Mouse (Mus musculus) CH12.LX (cell line): Measurements from ENCODE around the gene Txnrd1. TPM values are rescaled to one million over a fixed set of nuclear protein-coding genes. Genes with fewer than 3 reads are reported as not detected.

Experiments used
- DNase-seq: peaks from one replicate; pipeline ENCODE4 v3.0.0-alpha.2; 2013; ENCODE audit errors: extremely low read depth
- H3K27ac ChIP-seq: 2 replicates; pipeline ENCODE4 v1.5.1; 2012; ENCODE audit warnings: low read depth, mild to moderate bottlenecking, control low read depth, moderate library complexity; ENCODE audit not compliant: insufficient read depth
- H3K27me3 ChIP-seq: replicated peaks from 2 replicates; pipeline ENCODE3; 2012; ENCODE audit warnings: inconsistent platforms
- H3K36me3 ChIP-seq, 2 experiments: replicated peaks in 1 of 2; 2 replicates each; pipeline versions ENCODE3 to v1.6.1; 2012; ENCODE audit warnings: inconsistent platforms in 1 of 2, low read length in 1 of 2, mild to moderate bottlenecking in 1 of 2, mixed read lengths in 1 of 2, moderate library complexity in 1 of 2; ENCODE audit not compliant: control insufficient read depth in 1 of 2, insufficient read depth in 1 of 2
- H3K4me1 ChIP-seq, 2 experiments: 2 replicates each; pipeline ENCODE4 v1.6.1; 2012; ENCODE audit warnings: inconsistent platforms in 1 of 2, moderate library complexity in 1 of 2; ENCODE audit not compliant: insufficient read depth in 2 of 2, control insufficient read depth in 1 of 2
- H3K4me2 ChIP-seq: 2 replicates; pipeline ENCODE4 v1.6.1; 2012; ENCODE audit warnings: low read depth, mild to moderate bottlenecking, control low read depth; ENCODE audit not compliant: poor library complexity, insufficient read depth, severe bottlenecking
- H3K4me3 ChIP-seq, 3 experiments: fragments of 150-350 bp in 1 of 3; sonication (generic) in 1 of 3; replicated peaks in 1 of 3; 2 replicates each; pipeline versions ENCODE3 to v1.5.1; 2011 to 2012; ENCODE audit warnings: low read depth in 2 of 3, low read length in 2 of 3, mild to moderate bottlenecking in 2 of 3, moderate library complexity in 2 of 3, control low read depth in 1 of 3, improper control_type of control experiment in 1 of 3, inconsistent platforms in 1 of 3, mixed read lengths in 1 of 3; ENCODE audit not compliant: poor library complexity in 1 of 3
- H3K79me2 ChIP-seq: replicated peaks from 2 replicates; pipeline ENCODE4 v1.6.1; 2012; ENCODE audit warnings: mild to moderate bottlenecking, moderate library complexity; ENCODE audit not compliant: control insufficient read depth, poor library complexity, insufficient read depth, severe bottlenecking; ENCODE audit errors: extremely low read depth
- H3K9ac ChIP-seq: 2 replicates; pipeline ENCODE4 v1.6.1; 2012; ENCODE audit warnings: low read depth, mild to moderate bottlenecking, control low read depth, moderate library complexity; ENCODE audit not compliant: insufficient read depth
- H3K9me3 ChIP-seq: replicated peaks from 2 replicates; pipeline ENCODE3; 2012; ENCODE audit warnings: low read length, inconsistent platforms, mixed read lengths
- BHLHE40 ChIP-seq: IDR thresholded peaks from 2 replicates; pipeline ENCODE4 v1.6.1; 2011; ENCODE audit warnings: mild to moderate bottlenecking, low read depth, low read length, improper control_type of control experiment
- CHD2 ChIP-seq: IDR thresholded peaks from 2 replicates; pipeline ENCODE4 v1.6.1; 2011; ENCODE audit warnings: low read length, improper control_type of control experiment
- CTCF ChIP-seq, 2 experiments: IDR thresholded peaks in 1 of 2; conservative IDR thresholded peaks in 1 of 2; 2 replicates each; pipeline ENCODE4 v1.5.1; 2011 to 2012; ENCODE audit warnings: low read depth in 2 of 2, low read length in 2 of 2, improper control_type of control experiment in 1 of 2, inconsistent platforms in 1 of 2, mild to moderate bottlenecking in 1 of 2, moderate library complexity in 1 of 2
- E2F4 ChIP-seq: IDR thresholded peaks from 2 replicates; pipeline ENCODE4 v1.6.1; 2011; ENCODE audit warnings: low read depth, low read length, improper control_type of control experiment; ENCODE audit not compliant: insufficient replicate concordance
- EP300 ChIP-seq: IDR thresholded peaks from 2 replicates; pipeline ENCODE4 v1.6.1; 2011; ENCODE audit warnings: low read length, improper control_type of control experiment
- ETS1 ChIP-seq: conservative IDR thresholded peaks from 2 replicates; pipeline ENCODE4 v1.6.1; 2012; ENCODE audit warnings: low read depth, mild to moderate bottlenecking, inconsistent platforms, low read length, improper control_type of control experiment, moderate library complexity
- GABPA ChIP-seq: IDR thresholded peaks from 2 replicates; pipeline ENCODE4 v1.6.1; 2012; ENCODE audit warnings: low read depth, low read length, improper control_type of control experiment, inconsistent platforms; ENCODE audit not compliant: insufficient replicate concordance
- IRF4 ChIP-seq: IDR thresholded peaks from 2 replicates; pipeline ENCODE4 v1.6.1; 2014; ENCODE audit warnings: low read depth, mild to moderate bottlenecking, inconsistent platforms, low read length, improper control_type of control experiment
- MAFK ChIP-seq: IDR thresholded peaks from 2 replicates; pipeline ENCODE4 v1.6.1; 2011; ENCODE audit warnings: low read length, improper control_type of control experiment; ENCODE audit not compliant: insufficient replicate concordance
- MAX ChIP-seq: IDR thresholded peaks from 2 replicates; pipeline ENCODE4 v1.6.1; 2011; ENCODE audit warnings: low read length, improper control_type of control experiment
- MAZ ChIP-seq: IDR thresholded peaks from 2 replicates; pipeline ENCODE4 v1.6.1; 2012; ENCODE audit warnings: low read depth, mild to moderate bottlenecking, inconsistent platforms, low read length, improper control_type of control experiment, moderate library complexity
- MEF2A ChIP-seq: IDR thresholded peaks from 2 replicates; pipeline ENCODE4 v1.6.1; 2014; ENCODE audit warnings: low read depth, mild to moderate bottlenecking, inconsistent platforms, low read length, improper control_type of control experiment, borderline replicate concordance
- MXI1 ChIP-seq: IDR thresholded peaks from 2 replicates; pipeline ENCODE4 v1.6.1; 2011; ENCODE audit warnings: mild to moderate bottlenecking, low read depth, low read length, improper control_type of control experiment
- NRF1 ChIP-seq: IDR thresholded peaks from 2 replicates; pipeline ENCODE4 v1.6.1; 2014; ENCODE audit warnings: low read depth, mild to moderate bottlenecking, inconsistent platforms, low read length, improper control_type of control experiment, moderate library complexity
- PAX5 ChIP-seq: IDR thresholded peaks from 2 replicates; pipeline ENCODE4 v1.6.1; 2012; ENCODE audit warnings: low read length, inconsistent platforms, mixed read lengths
- POLR2A ChIP-seq: IDR thresholded peaks from 2 replicates; pipeline ENCODE4 v1.6.1; 2011; ENCODE audit warnings: low read depth, mild to moderate bottlenecking, improper control_type of control experiment, low read length
- RAD21 ChIP-seq: IDR thresholded peaks from 2 replicates; pipeline ENCODE4 v1.6.1; 2011; ENCODE audit warnings: low read depth, mild to moderate bottlenecking, low read length, improper control_type of control experiment, moderate library complexity
- RCOR1 ChIP-seq: conservative IDR thresholded peaks from 2 replicates; pipeline ENCODE4 v1.6.1; 2012; ENCODE audit warnings: low read depth, mild to moderate bottlenecking, inconsistent platforms, low read length, improper control_type of control experiment
- SMC3 ChIP-seq: IDR thresholded peaks from 2 replicates; pipeline ENCODE4 v1.6.1; 2011; ENCODE audit warnings: low read depth, low read length, improper control_type of control experiment
- TBP ChIP-seq: conservative IDR thresholded peaks from 2 replicates; pipeline ENCODE4 v1.6.1; 2011; ENCODE audit warnings: low read depth, low read length, improper control_type of control experiment
- TCF12 ChIP-seq: IDR thresholded peaks from 2 replicates; pipeline ENCODE4 v1.6.1; 2014; ENCODE audit warnings: low read depth, mild to moderate bottlenecking, inconsistent platforms, low read length, improper control_type of control experiment
- UBTF ChIP-seq: IDR thresholded peaks from 2 replicates; pipeline ENCODE4 v1.6.1; 2012; ENCODE audit warnings: low read depth, mild to moderate bottlenecking, inconsistent platforms, low read length, improper control_type of control experiment, moderate library complexity
- USF1 ChIP-seq: IDR thresholded peaks from 2 replicates; pipeline ENCODE4 v1.6.1; 2014; ENCODE audit warnings: low read depth, mild to moderate bottlenecking, inconsistent platforms, low read length, improper control_type of control experiment
- ZC3H11A ChIP-seq: IDR thresholded peaks from 2 replicates; pipeline ENCODE4 v1.6.1; 2012; ENCODE audit warnings: low read depth, mild to moderate bottlenecking, inconsistent platforms, low read length, improper control_type of control experiment
- ZKSCAN1 ChIP-seq: IDR thresholded peaks from 2 replicates; pipeline ENCODE4 v1.6.1; 2012; ENCODE audit warnings: low read depth, inconsistent platforms, low read length, improper control_type of control experiment, borderline replicate concordance
- ZMIZ1 ChIP-seq: IDR thresholded peaks from 2 replicates; pipeline ENCODE4 v1.6.1; 2012; ENCODE audit warnings: low read depth, mild to moderate bottlenecking, inconsistent platforms, low read length, improper control_type of control experiment
- dilution Hi-C: fragments of 300-500 bp; cut with MboI; formaldehyde crosslinking; loops from 2 replicates; pipeline ENCODE4 v1.14.3; 2020; ENCODE audit warnings: low sequenced_read_pairs; ENCODE audit not compliant: extremely low pct_unique_long_range_greater_than_20kb, extremely low pct_ligation_motif_present
- in situ Hi-C: fragments of 300-500 bp; cut with MboI; formaldehyde crosslinking; loops from 3 replicates; pipeline ENCODE4 v1.14.3; 2019; ENCODE audit warnings: low sequenced_read_pairs, low pct_ligation_motif_present, low pct_unique_long_range_greater_than_20kb, mixed read lengths
- polyA plus RNA-seq: library from polyadenylated mRNA; unstranded; fragments of >175 nt; gene quantifications from 2 replicates; pipeline ENCODE4 v1.2.1, GENCODE M21; 2012; ENCODE audit warnings: low read depth; ENCODE audit not compliant: insufficient read length
- total RNA-seq, 2 experiments: library from RNA; depleted of rRNA; stranded (reverse); fragments of 300-350 nt in 1 of 2; fragments of >200 nt in 1 of 2; gene quantifications; 2 replicates each; pipeline ENCODE4 v1.2.3; 2012 to 2014

Gene Txnrd1
- total and polyA plus RNA-seq, 3 experiments = 92.1 to 254 (median 133) TPM

DNA sequence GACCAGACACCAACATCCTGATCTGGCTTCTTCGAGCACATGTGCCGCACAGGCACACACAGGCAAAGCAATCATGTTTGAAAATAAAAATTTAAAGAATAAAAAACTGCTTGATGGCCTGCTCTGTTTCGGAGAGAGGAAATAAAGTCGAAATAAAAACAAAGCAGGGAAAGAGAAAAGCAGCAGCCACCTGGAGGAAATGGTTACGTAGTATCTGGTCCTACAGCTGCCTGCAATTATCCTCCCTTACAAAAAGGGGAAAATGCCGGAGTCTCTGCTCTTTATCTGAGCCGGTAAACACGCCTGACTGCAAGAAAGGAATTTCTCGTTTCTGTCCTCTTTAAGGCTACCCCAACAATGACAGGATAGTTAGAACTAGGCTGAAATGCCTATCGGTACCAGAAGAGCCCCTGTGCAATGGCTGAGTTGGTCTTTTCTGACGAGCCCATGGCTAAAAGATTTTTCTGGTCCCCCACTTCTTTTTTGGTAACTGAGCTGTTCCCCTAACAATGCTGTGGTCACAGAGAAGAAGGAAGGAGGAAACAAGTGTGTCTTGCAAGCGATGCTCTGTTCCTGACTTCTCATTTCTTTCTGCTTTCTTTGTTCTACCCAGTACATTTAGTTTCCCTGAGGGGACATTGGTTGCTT lies 37.2 kb upstream of the Txnrd1 start (continued):
- TF ChIP-seq ETS1 = peak; percentile 37; the same call in 1 of the 2 replicates

DNA sequence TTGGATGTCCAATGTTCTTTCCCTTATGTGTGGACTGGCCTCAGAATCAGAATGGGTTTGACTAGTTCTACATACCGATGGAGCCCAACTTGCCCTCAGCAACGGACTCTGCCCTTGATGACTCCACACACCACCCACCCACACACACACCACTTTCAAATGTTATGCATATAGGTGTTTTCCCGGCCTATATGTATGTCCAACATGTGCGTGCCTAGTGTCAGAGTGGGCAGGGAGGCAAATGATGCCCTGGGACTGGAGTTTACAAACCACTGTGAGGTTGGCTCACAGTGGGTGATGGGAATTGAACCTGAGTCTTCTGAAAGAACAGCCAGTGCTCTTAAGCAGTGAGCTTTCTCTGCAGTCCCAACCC lies 36.6 kb upstream of the Txnrd1 start:
- Histone ChIP-seq H3K27ac (peak overlapping the region; percentile 79), H3K4me3 (peak overlapping the region in 1 of 3 experiments; percentile 34), H3K9ac (peak overlapping the region; percentile 41; the same call in 1 of the 2 replicates), H3K36me3 (no peaks in the 10 kb centered on the region), H3K79me2 (no peaks in the 10 kb centered on the region), H3K27me3 (no peaks in the 10 kb centered on the region), H3K4me2 (peak overlapping the region; percentile 67), H3K9me3 (peaks cover 4% of the 10 kb centered on the region), H3K4me1 (peaks cover 24 to 48% of the 10 kb centered on the region in 2 experiments)
- dilution Hi-C loops = no loop called here
- peak; percentile 64 for DNase-seq
- in situ Hi-C loops = loop anchor here (5.0 to 25.0 kb wide), 2 partner anchors 105 to 415 kb away; no protein-coding TSS in a partner anchor
- peak; percentile 78 for TF ChIP-seq BHLHE40
- peak; percentile 21; the same call in 1 of the 2 replicates for TF ChIP-seq EP300
- no peak for TF ChIP-seq RCOR1
- TF ChIP-seq ETS1 = peak; percentile 48
- TF ChIP-seq MAX = peak; percentile 51
- TF ChIP-seq, all 38 proteins: peak for 4

DNA sequence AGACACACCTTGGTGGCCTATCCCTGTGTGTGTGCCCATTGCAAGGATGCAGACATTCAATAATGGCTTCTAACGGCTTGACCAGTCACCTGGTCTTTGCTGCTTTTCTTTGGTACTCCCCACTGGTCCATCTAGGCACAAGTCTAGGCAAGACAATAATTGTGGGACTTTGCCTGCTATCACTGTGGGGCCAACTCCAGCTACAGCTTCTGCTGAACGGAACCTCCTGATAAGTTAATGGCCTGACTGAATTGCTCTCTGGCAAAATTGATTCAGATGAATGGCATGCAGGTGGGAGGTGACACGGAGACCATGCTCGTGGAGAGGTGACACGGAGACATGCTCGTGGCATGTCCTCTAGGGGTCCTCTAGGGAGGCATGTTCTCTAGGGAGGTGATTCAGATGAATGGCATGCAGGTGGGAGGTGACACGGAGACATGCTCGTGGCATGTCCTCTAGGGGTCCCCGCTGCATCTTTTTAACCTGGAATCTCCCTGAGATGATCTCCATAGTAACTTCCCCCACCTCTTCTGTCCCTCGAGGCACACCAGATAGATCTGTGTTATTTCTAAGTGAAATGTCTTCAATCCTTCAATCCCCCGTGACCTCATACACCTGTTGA lies 35.3 kb upstream of the Txnrd1 start:
- Histone ChIP-seq H3K9ac (no peak overlapping the region), H3K4me1 (peaks cover 24 to 49% of the 10 kb centered on the region in 2 experiments), H3K4me2 (no peak overlapping the region), H3K27me3 (no peaks in the 10 kb centered on the region), H3K9me3 (peaks cover 6% of the 10 kb centered on the region), H3K36me3 (no peaks in the 10 kb centered on the region), H3K4me3 (no peak overlapping the region), H3K27ac (peak overlapping the region; percentile 59), H3K79me2 (no peaks in the 10 kb centered on the region)
- DNase-seq = peak; percentile 72
- in situ Hi-C loops = loop anchor here (5.0 to 25.0 kb wide), 2 partner anchors 104 to 414 kb away; no protein-coding TSS in a partner anchor
- dilution Hi-C loops = no loop called here
- TF ChIP-seq RCOR1 = no peak
- no peak for TF ChIP-seq UBTF
- TF ChIP-seq MAZ = 0 out of 2 replicates have a peak, but pooled peaks have one; percentile 31
- TF ChIP-seq CTCF (conservative IDR thresholded peaks at IDR 0.05 in 1 of 2, IDR thresholded peaks at IDR 0.05 in 1 of 2; ENCODE audit: low read depth in 2 of 2, low read length in 2 of 2) = peak; percentile 27 to 61
- TF ChIP-seq POLR2A = no peak
- no peak for TF ChIP-seq GABPA
- no peak for TF ChIP-seq USF1
- TF ChIP-seq MXI1 = peak; percentile 80
- TF ChIP-seq NRF1 = no peak
- TF ChIP-seq CHD2 = no peak
- no peak for TF ChIP-seq MAFK
- TF ChIP-seq EP300 = peak; percentile 53; the same call in 1 of the 2 replicates
- peak; percentile 29; the same call in 1 of the 2 replicates for TF ChIP-seq SMC3
- no peak for TF ChIP-seq PAX5
- peak; percentile 44 for TF ChIP-seq ETS1
- no peak for TF ChIP-seq TBP
- TF ChIP-seq TCF12 = peak; percentile 63; the same call in 1 of the 2 replicates
- peak; percentile 36; the same call in 1 of the 2 replicates for TF ChIP-seq BHLHE40
- TF ChIP-seq ZMIZ1 = no peak
- TF ChIP-seq IRF4 = peak; percentile 31; the same call in 1 of the 2 replicates
- TF ChIP-seq MEF2A = peak; percentile 48; the same call in 1 of the 2 replicates
- peak; percentile 27; the same call in 1 of the 2 replicates for TF ChIP-seq MAX
- TF ChIP-seq ZKSCAN1 = no peak
- no peak for TF ChIP-seq E2F4
- TF ChIP-seq RAD21 = peak; percentile 55
- no peak for TF ChIP-seq ZC3H11A
